In the genomic region with DNA sequence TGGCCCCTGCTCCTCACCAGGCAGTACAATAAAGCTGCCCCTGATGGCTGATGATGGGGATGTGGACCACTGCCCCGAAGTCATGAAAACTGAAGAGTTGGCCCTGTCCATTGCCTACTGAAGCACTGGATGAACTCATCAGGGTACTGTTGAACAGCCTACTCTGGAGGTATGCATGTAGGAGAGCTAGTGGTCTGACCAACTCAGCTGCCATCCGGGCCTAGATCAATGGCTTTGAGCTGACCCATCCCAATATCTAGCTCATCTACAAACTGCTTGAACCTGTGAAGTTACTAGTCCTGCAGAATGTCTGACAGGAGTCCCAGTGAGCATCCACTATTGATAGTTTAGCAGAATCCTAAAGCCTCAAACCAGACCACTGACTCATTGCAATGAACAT, we compare ENCODE assay signal across 16 mouse cellular contexts.
"Had no signal": no experiment of that assay in that cellular context is flagged by ENCODE, and none has a peak within 500 bp of the region (broad histone marks: within the 10 kb centered on the region; RNA-seq: fewer than 3 reads in every experiment).

No protein-coding gene starts in this region.

- H3K4me1 ChIP-seq: neural tube, embryonic 13.5 days; neural tube, embryonic 15.5 days; stomach, embryonic 15.5 days had no signal

- H3K27me3 ChIP-seq: neural tube, embryonic 13.5 days; neural tube, embryonic 15.5 days; stomach, embryonic 15.5 days had no signal

- DNase-seq: retina, postnatal 1 day; right cerebral cortex, adult 18-20 months; right cerebral cortex, postnatal 14 days; right cerebral cortex, postnatal 25 days; right cerebral cortex, postnatal 4 days; spleen, adult 18-20 months; thymus, adult 18-20 months; thymus, adult 2 months; thymus, postnatal 14 days; thymus, postnatal 25 days; thymus, postnatal 36 days; thymus, postnatal 4 days had no signal

- H3K4me2 ChIP-seq: neural tube, embryonic 13.5 days; neural tube, embryonic 15.5 days; stomach, embryonic 15.5 days had no signal

- H3K9ac ChIP-seq: neural tube, embryonic 13.5 days; neural tube, embryonic 15.5 days; stomach, embryonic 15.5 days had no signal

- H3K36me3 ChIP-seq: neural tube, embryonic 13.5 days; neural tube, embryonic 15.5 days; stomach, embryonic 15.5 days had no signal

- H3K9me3 ChIP-seq: neural tube, embryonic 13.5 days; neural tube, embryonic 15.5 days; stomach, embryonic 15.5 days had no signal

- H3K4me3 ChIP-seq: neural tube, embryonic 13.5 days; neural tube, embryonic 15.5 days; stomach, embryonic 15.5 days had no signal

- H3K27ac ChIP-seq: neural tube, embryonic 13.5 days; neural tube, embryonic 15.5 days; stomach, embryonic 15.5 days; stomach, postnatal 0 days had no signal
